Mouse (Mus musculus): ENCODE measurements at regions not wholly inside any gene's neighbourhood (a gene's known extent, or its start where the extent isn't known, plus 50 kb on each side); places are given as distances from the start of the nearest gene placed in this dataset.

GRCm38 (mm10) chr1:76634071-76634470, 880.8 kb downstream of the Epha4 start:
- TF ChIP-seq POU5F1 (IDR thresholded peaks at IDR 0.05; ENCODE audit: borderline replicate concordance, low read length) (no peak), NANOG (IDR thresholded peaks at IDR 0.05; ENCODE audit: borderline replicate concordance, low read length) (no peak), CTCF (conservative IDR thresholded peaks at IDR 0.05; ENCODE audit: low read length) (no peak)
- Histone ChIP-seq H3K36me3 (ENCODE audit: insufficient read depth, low read length) (no peaks in the 10 kb centered on the region), H3K4me3 (replicated peaks; ENCODE audit: low read length) (no peak overlapping the region), H3K9me3 (ENCODE audit: low read length) (no peaks in the 10 kb centered on the region), H3K4me1 (replicated peaks; ENCODE audit: low read depth, low read length) (no peaks in the 10 kb centered on the region), H3K27me3 (ENCODE audit: insufficient read depth, low read length) (no peaks in the 10 kb centered on the region)

GRCm38 (mm10) chr1:76637268-76638009, 877.4 kb downstream of the Epha4 start:
- no peaks in the 10 kb centered on the region for H3K9me3 ChIP-seq (ENCODE audit: low read length)
- H3K4me1 ChIP-seq (replicated peaks; ENCODE audit: low read depth, low read length) = no peaks in the 10 kb centered on the region
- H3K27me3 ChIP-seq (ENCODE audit: insufficient read depth, low read length) = no peaks in the 10 kb centered on the region
- no peak overlapping the region for H3K4me3 ChIP-seq (replicated peaks; ENCODE audit: low read length)
- no peaks in the 10 kb centered on the region for H3K36me3 ChIP-seq (ENCODE audit: insufficient read depth, low read length)
- no peak for TF ChIP-seq CTCF (conservative IDR thresholded peaks at IDR 0.05; ENCODE audit: low read length)

- Histone ChIP-seq H3K36me3 (ENCODE audit: insufficient read depth, low read length) (no peaks in the 10 kb centered on the region), H3K4me3 (replicated peaks; ENCODE audit: low read length) (no peak overlapping the region), H3K9me3 (ENCODE audit: low read length) (no peaks in the 10 kb centered on the region), H3K4me1 (replicated peaks; ENCODE audit: low read depth, low read length) (no peaks in the 10 kb centered on the region), H3K27me3 (ENCODE audit: insufficient read depth, low read length) (no peaks in the 10 kb centered on the region)
- TF ChIP-seq NANOG (IDR thresholded peaks at IDR 0.05; ENCODE audit: borderline replicate concordance, low read length) (no peak), CTCF (conservative IDR thresholded peaks at IDR 0.05; ENCODE audit: low read length) (no peak), POU5F1 (IDR thresholded peaks at IDR 0.05; ENCODE audit: borderline replicate concordance, low read length) (no peak)
Measured at GRCm38 (mm10) chr1:76638010-76638400, 876.9 kb downstream of the Epha4 start.

- Histone ChIP-seq H3K4me1 (replicated peaks; ENCODE audit: low read depth, low read length) (no peaks in the 10 kb centered on the region), H3K9me3 (ENCODE audit: low read length) (no peaks in the 10 kb centered on the region), H3K27me3 (ENCODE audit: insufficient read depth, low read length) (no peaks in the 10 kb centered on the region), H3K36me3 (ENCODE audit: insufficient read depth, low read length) (no peaks in the 10 kb centered on the region), H3K4me3 (replicated peaks; ENCODE audit: low read length) (no peak overlapping the region)
- no peak for TF ChIP-seq POU5F1 (IDR thresholded peaks at IDR 0.05; ENCODE audit: borderline replicate concordance, low read length)
Measured at GRCm38 (mm10) chr1:76641181-76641711, 873.6 kb downstream of the Epha4 start.

- Histone ChIP-seq H3K4me3 (replicated peaks; ENCODE audit: low read length) (no peak overlapping the region), H3K4me1 (replicated peaks; ENCODE audit: low read depth, low read length) (no peaks in the 10 kb centered on the region), H3K36me3 (ENCODE audit: insufficient read depth, low read length) (no peaks in the 10 kb centered on the region), H3K27me3 (ENCODE audit: insufficient read depth, low read length) (no peaks in the 10 kb centered on the region), H3K9me3 (ENCODE audit: low read length) (no peaks in the 10 kb centered on the region)
- no peak for TF ChIP-seq CTCF (conservative IDR thresholded peaks at IDR 0.05; ENCODE audit: low read length)
Measured at GRCm38 (mm10) chr1:76642703-76643102, 872.2 kb downstream of the Epha4 start.

GRCm38 (mm10) chr1:76644895-76645294, 870.0 kb downstream of the Epha4 start:
- no peaks in the 10 kb centered on the region for H3K36me3 ChIP-seq (ENCODE audit: insufficient read depth, low read length)
- H3K4me1 ChIP-seq (replicated peaks; ENCODE audit: low read depth, low read length) = no peaks in the 10 kb centered on the region
- H3K9me3 ChIP-seq (ENCODE audit: low read length) = no peaks in the 10 kb centered on the region
- TF ChIP-seq CTCF (conservative IDR thresholded peaks at IDR 0.05; ENCODE audit: low read length) (no peak), NANOG (IDR thresholded peaks at IDR 0.05; ENCODE audit: borderline replicate concordance, low read length) (no peak)
- H3K4me3 ChIP-seq (replicated peaks; ENCODE audit: low read length) = no peak overlapping the region
- H3K27me3 ChIP-seq (ENCODE audit: insufficient read depth, low read length) = no peaks in the 10 kb centered on the region

- H3K36me3 ChIP-seq (ENCODE audit: insufficient read depth, low read length) = no peaks in the 10 kb centered on the region
- TF ChIP-seq POU5F1 (IDR thresholded peaks at IDR 0.05; ENCODE audit: borderline replicate concordance, low read length) (no peak), CTCF (conservative IDR thresholded peaks at IDR 0.05; ENCODE audit: low read length) (no peak), NANOG (IDR thresholded peaks at IDR 0.05; ENCODE audit: borderline replicate concordance, low read length) (no peak)
- H3K4me3 ChIP-seq (replicated peaks; ENCODE audit: low read length) = no peak overlapping the region
- H3K4me1 ChIP-seq (replicated peaks; ENCODE audit: low read depth, low read length) = no peaks in the 10 kb centered on the region
- no peaks in the 10 kb centered on the region for H3K27me3 ChIP-seq (ENCODE audit: insufficient read depth, low read length)
- no peaks in the 10 kb centered on the region for H3K9me3 ChIP-seq (ENCODE audit: low read length)
Measured at GRCm38 (mm10) chr1:76654826-76655225, 860.1 kb downstream of the Epha4 start.

- Histone ChIP-seq H3K27me3 (ENCODE audit: insufficient read depth, low read length) (no peaks in the 10 kb centered on the region), H3K9me3 (ENCODE audit: low read length) (no peaks in the 10 kb centered on the region), H3K4me1 (replicated peaks; ENCODE audit: low read depth, low read length) (no peaks in the 10 kb centered on the region), H3K36me3 (ENCODE audit: insufficient read depth, low read length) (no peaks in the 10 kb centered on the region), H3K4me3 (replicated peaks; ENCODE audit: low read length) (no peak overlapping the region)
- TF ChIP-seq CTCF (conservative IDR thresholded peaks at IDR 0.05; ENCODE audit: low read length) (no peak), NANOG (IDR thresholded peaks at IDR 0.05; ENCODE audit: borderline replicate concordance, low read length) (no peak), POU5F1 (IDR thresholded peaks at IDR 0.05; ENCODE audit: borderline replicate concordance, low read length) (no peak)
Measured at GRCm38 (mm10) chr1:76658228-76658627, 856.7 kb downstream of the Epha4 start.

- H3K4me1 ChIP-seq (replicated peaks; ENCODE audit: low read depth, low read length) = no peaks in the 10 kb centered on the region
- H3K36me3 ChIP-seq (ENCODE audit: insufficient read depth, low read length) = no peaks in the 10 kb centered on the region
- H3K4me3 ChIP-seq (replicated peaks; ENCODE audit: low read length) = no peak overlapping the region
- H3K27me3 ChIP-seq (ENCODE audit: insufficient read depth, low read length) = no peaks in the 10 kb centered on the region
- no peak for TF ChIP-seq NANOG (IDR thresholded peaks at IDR 0.05; ENCODE audit: borderline replicate concordance, low read length)
- no peak for TF ChIP-seq CTCF (conservative IDR thresholded peaks at IDR 0.05; ENCODE audit: low read length)
- TF ChIP-seq POU5F1 (IDR thresholded peaks at IDR 0.05; ENCODE audit: borderline replicate concordance, low read length) = no peak
- H3K9me3 ChIP-seq (ENCODE audit: low read length) = no peaks in the 10 kb centered on the region
Measured at GRCm38 (mm10) chr1:76660146-76660545, 854.7 kb downstream of the Epha4 start.
